Mouse (Mus musculus) adrenal gland, postnatal 4 days (tissue): Measurements from ENCODE around the gene Gm10518. TPM values are rescaled to one million over a fixed set of nuclear protein-coding genes. Genes with fewer than 3 reads are reported as not detected.
"Not testable (repeated sequence)": the region's sequence is repeated elsewhere in the genome, so short reads cannot be mapped to it uniquely, and the experiment has no call there.

Experiments
- DNase-seq, 2 experiments: peaks; one replicate each; pipeline ENCODE4 v3.0.0; 2021 to 2022; ENCODE audit warnings: low spot score in 2 of 2, mixed read lengths in 2 of 2
- long read RNA-seq, 2 experiments: library from polyadenylated mRNA; stranded (forward); transcript quantifications; one replicate each; pipeline ENCODE4 v2.0.0; 2021
- total RNA-seq, 2 experiments: library from RNA; stranded (reverse); gene quantifications; 2 replicates each; pipeline ENCODE4 v1.2.3; 2021

The Gm10518 gene
- total RNA-seq = under 1 TPM in 1 of 2 experiments, not detected in 1; 0.22 TPM
- long read RNA-seq, experiment 1 = 0 reads
- long read RNA-seq, experiment 2 = 0 reads

- peak; percentile 29 to 40 for DNase-seq
Measured at GRCm38 (mm10) chr1:179802610-179803512, at the start of gene Gm10518. Gene Gm10518, plus strand, starts transcription at chr1:179803376.

- DNase-seq = no peak
Measured at GRCm38 (mm10) chr1:179756477-179756876, 46.7 kb upstream of the Gm10518 start.

GRCm38 (mm10) chr1:179760086-179760485 lies 43.1 kb upstream of the Gm10518 start:
- no peak for DNase-seq

- no peak for DNase-seq
Measured at GRCm38 (mm10) chr1:179760553-179760952, 42.6 kb upstream of the Gm10518 start.

- no peak for DNase-seq
Measured at GRCm38 (mm10) chr1:179776831-179777230, 26.3 kb upstream of the Gm10518 start.

- DNase-seq = no peak
Measured at GRCm38 (mm10) chr1:179784098-179784497, 19.1 kb upstream of the Gm10518 start.

- no peak for DNase-seq
Measured at GRCm38 (mm10) chr1:179785502-179785901, 17.7 kb upstream of the Gm10518 start.

- no peak for DNase-seq
Measured at GRCm38 (mm10) chr1:179787281-179787680, 15.9 kb upstream of the Gm10518 start.

- no peak for DNase-seq
Measured at GRCm38 (mm10) chr1:179798794-179799193, 4.4 kb upstream of the Gm10518 start.

GRCm38 (mm10) chr1:179803513-179804139 lies 450 bp downstream of the Gm10518 start, which contains the start of gene Ahctf1:
Gene Ahctf1, minus strand, starts transcription at chr1:179803680.
- peak; percentile 94 to 96 for DNase-seq

GRCm38 (mm10) chr1:179804140-179804881 lies 1.1 kb downstream of the Gm10518 start:
- DNase-seq = no peak

- DNase-seq = no peak
Measured at GRCm38 (mm10) chr1:179805751-179806150, 2.6 kb downstream of the Gm10518 start.

GRCm38 (mm10) chr1:179807468-179807867 lies 4.3 kb downstream of the Gm10518 start:
- no peak for DNase-seq

GRCm38 (mm10) chr1:179808300-179808699 lies 5.1 kb downstream of the Gm10518 start:
- DNase-seq = no peak

- DNase-seq = no peak
Measured at GRCm38 (mm10) chr1:179813385-179813784, 10.2 kb downstream of the Gm10518 start.

GRCm38 (mm10) chr1:179814616-179815015 lies 11.4 kb downstream of the Gm10518 start:
- DNase-seq = no peak

- DNase-seq = not testable (repeated sequence)
Measured at GRCm38 (mm10) chr1:179818490-179819278, 15.5 kb downstream of the Gm10518 start.

GRCm38 (mm10) chr1:179824549-179824948 lies 21.4 kb downstream of the Gm10518 start:
- no peak for DNase-seq

- DNase-seq = no peak
Measured at GRCm38 (mm10) chr1:179828051-179828450, 24.9 kb downstream of the Gm10518 start.

- no peak for DNase-seq
Measured at GRCm38 (mm10) chr1:179828900-179829299, 25.7 kb downstream of the Gm10518 start.
